Mouse (Mus musculus) heart, embryonic 16.5 days (tissue): ENCODE data around the gene Ybx2. TPM values are rescaled to one million over a fixed set of nuclear protein-coding genes. Genes with fewer than 3 reads are reported as not detected.

Experiments used
- ATAC-seq: fragments of 200-750 bp; cut with Nextera tagmentation; replicated peaks from 2 replicates; pipeline ENCODE4 v1.8.0; 2017; ENCODE audit warnings: moderate number of reproducible peaks; ENCODE audit not compliant: insufficient read depth, low FRiP score; ENCODE audit errors: extremely low read depth
- H3K27ac ChIP-seq: fragments of 300-500 bp; sonication (generic); 2 replicates; pipeline ENCODE4 v1.5.1; 2014; ENCODE audit warnings: mild to moderate bottlenecking, low read length, control low read depth, moderate library complexity
- H3K27me3 ChIP-seq: fragments of 300-500 bp; sonication (generic); 2 replicates; pipeline ENCODE4 v1.6.1; 2014; ENCODE audit warnings: low read length, mixed read lengths; ENCODE audit not compliant: control insufficient read depth, insufficient read depth
- H3K36me3 ChIP-seq: fragments of 300-500 bp; sonication (generic); 2 replicates; pipeline ENCODE4 v1.6.1; 2014; ENCODE audit not compliant: control insufficient read depth, insufficient read depth
- H3K4me1 ChIP-seq: fragments of 300-500 bp; sonication (generic); 2 replicates; pipeline ENCODE4 v1.6.1; 2014; ENCODE audit warnings: low read length, mixed read lengths; ENCODE audit not compliant: control insufficient read depth, insufficient read depth
- H3K4me2 ChIP-seq: fragments of 300-500 bp; sonication (generic); 2 replicates; pipeline ENCODE4 v1.6.1; 2014; ENCODE audit warnings: low read depth, mild to moderate bottlenecking, control low read depth, low read length
- H3K4me3 ChIP-seq: fragments of 300-500 bp; sonication (generic); 2 replicates; pipeline ENCODE4 v1.5.1; 2014; ENCODE audit warnings: mild to moderate bottlenecking, control low read depth, low read length
- H3K9ac ChIP-seq: fragments of 300-500 bp; sonication (generic); 2 replicates; pipeline ENCODE4 v1.6.1; 2014; ENCODE audit warnings: low read length, control low read depth
- H3K9me3 ChIP-seq: fragments of 300-500 bp; sonication (generic); replicated peaks from 2 replicates; pipeline ENCODE4 v1.6.1; 2016; ENCODE audit warnings: low read length; ENCODE audit not compliant: control insufficient read depth
- WGBS: fragments of 180-500 bp; shearing (Covaris S2); extraction: QIAGEN DNeasy Blood & Tissue Kit; methylation state at CpG from one replicate; pipeline ENCODE4 v1.1.7; 2014; 5-methylcytosine and 5-hydroxymethylcytosine counted together
- polyA plus RNA-seq: library from polyadenylated mRNA; unstranded; fragments of >200 nt; fragmentation: Nextera tagmentation; extraction: Ambion mirVana; gene quantifications from 2 replicates; pipeline ENCODE4 v1.2.1, GENCODE M21; 2015

Gene Ybx2
- polyA plus RNA-seq, 1 experiment from 2014 or later, result 5.3 TPM

DNA sequence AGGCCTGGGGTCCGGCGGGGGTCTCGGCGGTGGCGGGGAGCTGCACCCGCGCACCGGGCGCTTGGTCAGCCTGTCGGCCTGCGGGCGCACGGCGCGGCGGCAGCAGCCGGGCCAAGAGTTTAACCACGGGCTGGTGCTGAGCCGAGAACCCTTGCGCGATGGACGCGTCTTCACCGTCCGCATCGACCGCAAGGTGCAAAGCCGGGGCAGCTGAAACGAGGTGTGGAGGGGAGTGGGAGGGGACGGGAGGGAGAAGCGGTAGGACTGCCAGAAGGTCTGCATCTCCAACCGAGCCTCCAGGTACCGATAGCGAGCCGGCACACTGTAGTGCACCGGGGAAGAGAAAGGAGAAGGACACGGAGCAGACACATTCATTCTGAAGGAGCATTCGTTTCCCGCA lies 33.6 kb upstream of the Ybx2 start:
- ATAC-seq, result peak; percentile 1; the same call in 1 of the 2 replicates
- Histone ChIP-seq H3K4me3 (peak overlapping the region; percentile 78), H3K4me2 (peak overlapping the region; percentile 81), H3K9me3 (no peaks in the 10 kb centered on the region), H3K9ac (peak overlapping the region; percentile 83), H3K4me1 (peaks cover 13% of the 10 kb centered on the region), H3K27ac (peak overlapping the region; percentile 99), H3K36me3 (peaks cover 28% of the 10 kb centered on the region), H3K27me3 (no peaks in the 10 kb centered on the region)
- WGBS, result under 1% methylated on average over 39 of the region's 39 CpGs

DNA sequence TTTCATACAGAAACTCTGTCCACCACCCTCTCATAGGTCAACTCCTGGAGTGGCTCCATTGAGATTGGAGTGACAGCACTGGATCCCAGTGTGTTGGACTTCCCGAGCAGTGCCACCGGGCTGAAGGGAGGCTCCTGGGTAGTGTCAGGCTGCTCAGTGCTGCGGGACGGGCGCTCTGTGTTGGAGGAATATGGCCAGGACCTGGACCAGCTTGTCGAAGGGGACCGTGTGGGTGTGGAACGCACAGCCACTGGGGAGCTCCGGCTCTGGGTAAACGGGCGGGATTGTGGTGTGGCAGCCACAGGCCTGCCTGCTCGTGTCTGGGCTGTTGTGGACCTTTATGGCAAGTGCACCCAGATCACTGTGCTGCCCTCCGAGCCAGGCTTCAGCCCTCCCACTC lies 32.6 kb upstream of the Ybx2 start:
- 80% methylated on average over 13 of the region's 13 CpGs for WGBS

DNA sequence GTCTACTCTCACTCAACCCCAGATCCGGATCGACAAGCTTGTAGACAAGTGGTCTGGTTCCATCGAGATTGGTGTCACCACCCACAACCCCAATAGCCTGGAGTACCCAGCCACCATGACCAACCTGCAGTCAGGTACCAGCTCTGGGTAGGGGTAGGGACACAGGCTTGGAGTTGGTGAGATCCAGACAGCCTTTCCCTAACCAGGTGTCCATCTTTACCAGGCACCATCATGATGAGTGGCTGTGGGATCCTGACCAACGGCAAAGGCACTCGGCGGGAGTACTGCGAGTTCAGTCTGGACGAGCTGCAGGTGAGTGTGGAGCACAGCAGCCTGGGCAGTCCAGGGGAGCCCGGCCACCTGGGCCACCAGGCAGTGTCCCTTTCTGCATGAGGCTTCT lies 31.3 kb upstream of the Ybx2 start:
- ATAC-seq, result no peak
- peaks cover 50% of the 10 kb centered on the region for H3K36me3 ChIP-seq
- peaks cover 13% of the 10 kb centered on the region for H3K4me1 ChIP-seq
- no peaks in the 10 kb centered on the region for H3K9me3 ChIP-seq
- no peak overlapping the region for H3K9ac ChIP-seq
- no peak overlapping the region for H3K4me3 ChIP-seq
- no peaks in the 10 kb centered on the region for H3K27me3 ChIP-seq
- no peak overlapping the region for H3K27ac ChIP-seq
- H3K4me2 ChIP-seq, result no peak overlapping the region
- 96% methylated on average over 9 of the region's 9 CpGs for WGBS

More for the DNA sequence above, 32.6 kb upstream of the Ybx2 start:
- Histone ChIP-seq H3K27ac (no peak overlapping the region), H3K4me2 (peak overlapping the region; percentile 81), H3K36me3 (peaks cover 37% of the 10 kb centered on the region), H3K9me3 (no peaks in the 10 kb centered on the region), H3K27me3 (no peaks in the 10 kb centered on the region), H3K4me1 (peaks cover 13% of the 10 kb centered on the region), H3K9ac (peak overlapping the region; percentile 83; the same call in 1 of the 2 replicates), H3K4me3 (no peak overlapping the region; the same call in 1 of the 2 replicates)
- ATAC-seq, result no peak

DNA sequence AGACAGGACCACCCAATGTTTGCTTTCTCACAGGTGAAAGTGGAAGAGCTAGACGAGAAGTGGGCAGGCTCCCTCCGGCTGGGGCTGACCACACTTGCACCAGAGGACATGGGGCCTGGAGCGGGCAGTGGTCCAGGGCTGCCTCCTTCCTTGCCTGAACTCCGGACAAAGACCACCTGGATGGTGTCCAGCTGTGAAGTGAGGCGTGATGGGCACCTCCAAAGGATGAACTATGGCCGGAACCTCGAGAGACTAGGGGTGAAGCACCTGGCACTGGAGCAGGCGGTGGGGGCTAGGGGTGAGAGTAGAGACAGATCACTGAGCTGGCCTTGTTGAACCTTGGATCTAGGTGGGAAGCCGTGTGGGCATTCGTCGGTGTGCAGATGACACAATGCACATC lies 27.0 kb upstream of the Ybx2 start:
- ATAC-seq, result no peak
- WGBS, result 93% methylated on average over 11 of the region's 11 CpGs
- H3K9me3 ChIP-seq, result no peaks in the 10 kb centered on the region
- H3K4me2 ChIP-seq, result no peak overlapping the region
- H3K9ac ChIP-seq, result no peak overlapping the region
- H3K4me3 ChIP-seq, result no peak overlapping the region
- peaks cover 6% of the 10 kb centered on the region for H3K4me1 ChIP-seq
- no peaks in the 10 kb centered on the region for H3K27me3 ChIP-seq
- H3K36me3 ChIP-seq, result peaks cover 83% of the 10 kb centered on the region
- no peak overlapping the region for H3K27ac ChIP-seq

DNA sequence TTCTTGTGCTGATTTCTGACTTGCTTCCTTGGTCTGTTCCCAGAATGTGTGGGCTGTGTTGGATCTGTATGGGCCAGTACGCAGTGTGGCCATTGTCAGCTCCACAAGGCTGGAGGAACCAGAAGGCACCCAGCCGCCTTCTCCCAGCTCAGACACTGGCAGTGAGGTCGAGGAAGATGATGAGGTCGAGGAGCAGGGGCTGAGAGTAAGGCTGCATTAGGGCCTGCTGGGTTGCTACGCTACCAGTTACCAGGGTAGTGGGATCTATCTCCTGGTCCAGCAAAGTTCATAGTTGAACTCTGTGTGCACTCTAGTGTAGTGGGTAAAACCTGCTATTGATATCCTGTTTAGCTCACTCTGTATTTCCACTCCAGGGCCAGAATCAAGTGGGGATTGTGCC lies 26.4 kb upstream of the Ybx2 start:
- H3K27me3 ChIP-seq, result no peaks in the 10 kb centered on the region
- H3K4me3 ChIP-seq, result no peak overlapping the region
- H3K4me2 ChIP-seq, result no peak overlapping the region
- WGBS, result 87% methylated on average over 5 of the region's 5 CpGs
- no peak for ATAC-seq
- peaks cover 78% of the 10 kb centered on the region for H3K36me3 ChIP-seq
- H3K9me3 ChIP-seq, result no peaks in the 10 kb centered on the region
- peaks cover 6% of the 10 kb centered on the region for H3K4me1 ChIP-seq
- no peak overlapping the region for H3K27ac ChIP-seq
- H3K9ac ChIP-seq, result no peak overlapping the region

DNA sequence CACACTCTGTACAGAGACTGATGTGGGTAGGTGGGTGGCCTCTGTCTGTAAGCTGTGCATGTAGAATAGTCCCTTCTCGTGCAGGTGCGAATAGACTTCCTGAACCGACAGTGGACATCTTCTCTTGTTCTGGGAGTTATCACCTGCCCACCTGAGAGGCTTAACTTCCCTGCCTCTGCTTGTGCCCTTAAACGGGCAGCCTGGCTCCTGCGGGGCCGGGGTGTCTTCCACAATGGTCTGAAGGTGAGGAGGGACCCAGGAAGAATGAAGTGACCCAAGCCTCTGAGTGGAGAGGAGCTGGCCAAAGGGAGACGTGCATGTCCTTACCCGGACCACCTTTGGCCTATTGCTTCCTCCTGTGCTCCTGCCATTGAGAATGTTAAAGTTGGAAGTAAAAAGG lies 25.4 kb upstream of the Ybx2 start:
- no peak for ATAC-seq
- Histone ChIP-seq H3K9me3 (no peaks in the 10 kb centered on the region), H3K4me3 (no peak overlapping the region), H3K4me2 (no peak overlapping the region), H3K27me3 (no peaks in the 10 kb centered on the region), H3K36me3 (peaks cover 71% of the 10 kb centered on the region), H3K4me1 (peaks cover 16% of the 10 kb centered on the region), H3K27ac (no peak overlapping the region), H3K9ac (no peak overlapping the region)
- 90% methylated on average over 8 of the region's 8 CpGs for WGBS

DNA sequence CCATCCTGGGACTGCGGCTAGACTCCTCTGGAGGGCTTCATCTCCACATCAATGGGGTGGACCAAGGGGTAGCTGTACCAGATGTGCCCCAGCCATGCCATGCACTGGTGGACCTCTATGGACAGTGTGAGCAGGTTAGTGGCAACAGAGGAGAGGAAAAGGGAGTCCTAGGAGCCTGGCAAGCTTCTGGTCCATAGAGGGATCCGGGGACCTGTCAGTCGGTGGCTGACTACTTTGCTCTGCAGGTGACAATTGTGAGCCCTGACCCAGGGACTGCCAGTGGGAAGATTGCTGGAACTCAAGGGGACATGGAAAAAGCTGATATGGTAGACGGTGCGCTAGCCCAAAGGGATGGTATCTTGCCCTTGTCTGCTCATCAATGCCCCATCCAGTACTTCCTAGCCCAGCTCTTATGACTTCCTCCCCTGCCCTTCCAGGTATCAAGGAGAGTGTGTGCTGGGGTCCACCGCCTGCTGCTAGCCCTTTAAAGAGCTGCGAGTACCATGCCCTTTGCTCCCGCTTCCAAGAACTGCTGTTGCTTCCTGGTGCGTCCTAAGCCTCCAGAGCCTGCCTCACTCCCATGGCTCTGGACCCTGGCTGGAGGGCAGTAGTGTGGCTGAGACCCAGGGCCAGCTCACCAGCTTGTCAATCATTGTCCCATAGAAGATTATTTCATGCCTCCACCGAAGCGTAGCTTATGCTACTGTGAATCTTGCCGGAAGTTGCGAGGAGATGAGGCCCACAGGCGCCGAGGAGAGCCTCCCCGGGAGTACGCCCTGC lies 24.6 kb upstream of the Ybx2 start:
- no peak for ATAC-seq
- peaks cover 72% of the 10 kb centered on the region for H3K36me3 ChIP-seq
- no peak overlapping the region for H3K4me2 ChIP-seq

DNA sequence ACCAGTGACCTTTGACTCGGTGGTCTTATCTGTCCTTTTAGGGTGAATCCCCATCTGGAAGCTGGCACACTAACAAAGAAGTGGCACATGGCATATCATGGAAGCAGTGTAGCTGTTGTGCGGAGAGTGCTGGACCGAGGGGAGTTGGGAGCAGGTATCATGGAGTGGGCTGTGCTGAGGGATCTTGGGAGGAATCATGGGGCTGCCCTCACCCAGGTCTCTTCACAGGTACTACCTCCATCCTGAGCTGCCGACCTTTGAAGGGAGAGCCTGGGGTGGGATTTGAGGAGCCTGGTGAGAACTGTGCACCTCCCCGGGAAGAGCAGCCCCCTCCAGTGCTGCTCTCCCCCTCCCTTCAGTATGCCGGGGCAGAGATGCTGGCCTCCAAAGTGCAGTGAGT lies 23.9 kb upstream of the Ybx2 start:
- Histone ChIP-seq H3K4me1 (peaks cover 27% of the 10 kb centered on the region), H3K9me3 (no peaks in the 10 kb centered on the region), H3K27ac (no peak overlapping the region), H3K27me3 (no peaks in the 10 kb centered on the region), H3K4me3 (no peak overlapping the region), H3K9ac (no peak overlapping the region), H3K36me3 (peaks cover 70% of the 10 kb centered on the region), H3K4me2 (no peak overlapping the region)
- ATAC-seq, result no peak
- WGBS, result 84% methylated on average over 6 of the region's 6 CpGs

More for the DNA sequence above, 24.6 kb upstream of the Ybx2 start:
- peaks cover 24% of the 10 kb centered on the region for H3K4me1 ChIP-seq
- no peak overlapping the region for H3K4me3 ChIP-seq
- H3K27me3 ChIP-seq, result no peaks in the 10 kb centered on the region
- H3K9ac ChIP-seq, result no peak overlapping the region
- 87% methylated on average over 17 of the region's 17 CpGs for WGBS
- no peaks in the 10 kb centered on the region for H3K9me3 ChIP-seq
- H3K27ac ChIP-seq, result no peak overlapping the region

DNA sequence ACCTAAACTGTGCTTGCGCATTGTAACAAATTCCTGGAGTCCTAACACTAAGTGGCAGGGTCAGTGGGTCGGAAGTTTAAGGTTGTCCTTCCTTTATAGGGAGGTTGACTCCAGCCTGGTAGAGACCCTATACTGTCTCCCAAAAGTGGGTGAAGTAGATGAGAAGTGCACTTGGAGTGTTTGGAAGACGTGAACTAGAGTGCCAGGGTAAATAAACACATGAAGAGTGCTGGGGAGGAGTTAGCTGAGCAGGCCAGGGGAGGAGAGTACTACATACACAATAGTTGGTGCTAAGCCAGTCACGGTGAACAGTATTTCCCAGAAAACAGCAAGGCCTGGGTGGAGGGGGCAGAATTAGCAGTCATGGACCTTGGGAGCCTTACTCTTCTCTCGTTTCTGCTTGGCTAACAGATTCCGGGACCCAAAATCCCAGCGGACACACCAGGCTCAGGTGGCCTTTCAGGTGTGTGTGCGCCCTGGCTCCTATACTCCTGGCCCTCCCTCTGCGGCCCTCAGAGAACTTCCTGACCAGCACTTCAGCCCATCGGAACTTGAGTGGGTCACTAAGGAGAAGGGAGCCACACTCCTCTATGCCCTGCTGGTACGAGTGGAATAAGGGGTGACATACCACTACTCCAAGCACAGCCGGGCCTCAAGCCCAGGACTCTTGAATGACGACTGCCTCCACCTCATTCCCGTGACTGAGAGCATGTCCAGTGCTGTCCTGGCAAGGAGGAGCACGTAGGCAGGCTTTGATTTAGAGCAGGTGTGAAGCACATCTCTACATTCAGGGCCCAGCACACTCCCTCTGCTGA lies 22.7 kb upstream of the Ybx2 start:
- H3K4me1 ChIP-seq, result peaks cover 27% of the 10 kb centered on the region
- peak overlapping the region; percentile 94 for H3K9ac ChIP-seq
- 69% methylated on average over 15 of the region's 15 CpGs for WGBS
- H3K9me3 ChIP-seq, result no peaks in the 10 kb centered on the region
- H3K27me3 ChIP-seq, result no peaks in the 10 kb centered on the region
- peaks cover 68% of the 10 kb centered on the region for H3K36me3 ChIP-seq
- peak overlapping the region; percentile 99 for H3K4me2 ChIP-seq
- peak overlapping the region; percentile 91 for H3K27ac ChIP-seq
- H3K4me3 ChIP-seq, result peak overlapping the region; percentile 97
- ATAC-seq, result no peak
